Mouse (Mus musculus) mesoderm, embryonic 11.5 days (tissue): ENCODE results near the gene Gm9936.
"Not testable (repeated sequence)": the region's sequence is repeated elsewhere in the genome, so short reads cannot be mapped to it uniquely, and the experiment has no call there.

Experiments
- DNase-seq: peaks from one replicate; pipeline ENCODE4 v3.0.0-alpha.2; 2012; ENCODE audit warnings: low read depth, low spot score

The Gm9936 gene

DNA sequence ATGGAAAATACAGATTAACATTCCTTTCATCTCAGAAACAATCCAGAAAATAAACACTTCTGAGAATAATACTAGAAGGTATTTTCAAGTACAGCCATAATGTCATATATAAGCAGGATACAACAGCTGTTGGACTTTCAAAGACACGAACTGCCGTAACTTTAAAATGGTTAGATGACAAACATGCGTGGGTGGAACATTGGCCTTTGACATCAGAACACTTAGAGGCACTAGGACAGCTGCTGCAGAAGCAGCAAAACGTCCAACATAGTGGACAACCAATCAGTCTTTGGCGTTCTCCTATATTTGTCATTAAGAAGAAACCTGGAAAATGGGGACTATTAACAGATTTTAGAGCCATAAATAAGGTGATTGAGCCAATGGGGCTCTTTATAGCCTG lies 18.0 kb downstream of the Gm9936 start:
- DNase-seq = not testable (repeated sequence)

DNA sequence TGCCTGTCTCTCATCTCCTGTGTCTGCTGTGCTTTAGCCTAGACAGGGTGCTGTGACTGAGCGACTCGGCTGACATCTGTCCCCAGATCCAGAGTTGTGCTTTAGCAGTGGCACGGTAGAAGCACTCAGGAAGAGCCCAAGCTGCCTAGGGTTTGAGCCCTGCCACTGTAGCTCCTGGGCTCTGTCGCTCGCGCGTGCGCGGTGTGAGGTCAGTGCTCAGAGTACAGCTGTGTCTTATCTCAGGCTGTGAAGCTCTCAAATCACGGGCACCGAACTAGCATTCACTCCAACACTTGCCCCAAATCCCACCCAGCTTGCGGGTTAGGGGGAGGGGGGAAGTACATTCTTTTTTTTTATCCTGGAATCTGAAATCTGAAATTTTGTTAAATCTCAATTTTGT lies 21.6 kb downstream of the Gm9936 start:
- no peak for DNase-seq

DNA sequence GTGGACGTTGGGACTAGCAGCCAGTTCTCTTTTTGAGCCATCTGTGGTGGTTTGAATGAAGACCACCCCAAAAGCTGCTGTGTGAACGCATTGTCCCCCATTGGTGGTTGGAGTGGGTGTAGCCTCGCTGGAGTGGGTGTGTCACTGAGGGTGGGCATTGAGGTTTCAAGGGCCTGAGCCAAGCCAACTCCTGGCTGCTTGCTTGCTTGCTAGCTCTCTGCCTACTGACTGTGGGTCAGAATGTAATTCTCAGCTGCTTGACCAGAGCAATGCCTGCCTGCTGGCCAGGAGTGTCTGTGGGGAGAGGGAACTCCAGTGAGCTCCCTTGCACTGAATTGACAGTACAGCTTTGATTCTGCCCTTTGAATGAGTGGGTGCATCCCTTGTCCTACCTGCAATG lies 28.7 kb downstream of the Gm9936 start:
- DNase-seq = no peak

DNA sequence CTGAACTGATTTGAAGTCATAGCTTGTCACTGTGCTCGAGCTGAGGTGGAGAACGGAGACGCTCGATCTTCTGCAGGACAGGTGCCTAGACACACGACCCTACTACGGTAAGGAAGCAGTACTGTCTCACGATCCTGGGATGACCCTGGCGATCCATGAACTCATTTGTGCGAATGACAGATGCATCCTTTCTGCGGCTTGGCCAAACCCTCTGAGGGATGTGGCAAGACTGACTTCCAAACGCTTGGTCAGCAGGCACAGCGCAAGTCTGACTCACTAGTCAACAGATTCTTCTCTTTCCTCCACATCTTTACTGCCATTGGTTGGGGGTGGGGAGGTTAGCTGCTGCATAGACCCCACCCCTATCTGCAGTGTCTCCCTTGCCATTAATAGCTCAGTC lies 31.1 kb downstream of the Gm9936 start:
- no peak for DNase-seq

DNA sequence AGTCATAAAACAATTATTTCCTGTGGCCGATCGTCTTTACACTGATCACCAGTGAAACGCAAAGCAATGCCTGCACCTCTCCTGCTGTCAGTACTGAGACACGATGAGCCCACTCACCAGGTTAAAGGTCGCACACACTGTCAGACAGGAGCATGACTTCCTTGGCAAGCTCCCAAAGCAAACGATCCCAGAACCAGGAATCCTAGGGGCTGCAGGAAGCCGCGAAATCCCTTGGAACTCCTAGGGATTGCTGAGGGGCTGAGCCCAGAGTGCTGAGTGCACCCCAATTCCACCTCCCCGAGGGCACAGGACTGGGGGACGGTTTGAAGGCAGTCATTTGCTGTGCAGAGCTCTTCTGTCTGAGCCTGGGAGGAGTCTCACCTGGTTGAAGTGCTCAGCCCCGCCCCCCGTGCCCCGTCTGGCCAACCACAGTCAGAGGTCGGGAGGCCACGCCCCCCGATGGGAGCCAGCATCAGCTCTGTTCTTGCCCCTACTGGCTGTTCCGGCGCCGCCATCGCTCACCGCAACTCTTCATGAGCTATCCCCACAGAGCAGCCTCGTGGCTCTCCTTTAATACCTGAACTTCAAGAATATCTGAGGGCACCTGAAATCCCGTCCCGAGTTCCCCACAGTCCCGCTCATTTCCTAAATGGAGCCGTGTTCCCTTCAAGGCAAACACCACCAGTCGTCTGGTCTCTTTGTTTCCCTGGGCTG lies 32.3 kb downstream of the Gm9936 start:
- DNase-seq = peak; percentile 93

DNA sequence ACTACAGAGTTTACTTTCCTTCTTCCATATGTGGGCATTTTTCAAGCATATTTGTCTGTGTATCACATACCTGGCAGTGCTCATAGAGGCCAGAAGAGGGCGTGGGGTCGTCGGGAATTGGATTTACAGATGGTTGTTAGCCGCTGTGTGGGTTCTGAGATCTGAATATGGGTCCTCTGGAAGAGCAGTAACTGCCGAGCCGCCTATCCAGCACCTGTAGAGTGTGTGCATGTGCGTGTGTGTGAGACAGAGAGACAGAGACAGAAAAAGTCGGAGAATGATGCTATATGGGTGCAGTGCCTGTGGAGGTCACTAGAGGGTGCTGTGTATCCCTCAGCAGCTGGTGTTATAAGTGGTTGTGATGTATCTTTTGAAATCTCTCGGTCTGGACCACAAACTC lies 34.3 kb downstream of the Gm9936 start:
- peak; percentile 73 for DNase-seq

DNA sequence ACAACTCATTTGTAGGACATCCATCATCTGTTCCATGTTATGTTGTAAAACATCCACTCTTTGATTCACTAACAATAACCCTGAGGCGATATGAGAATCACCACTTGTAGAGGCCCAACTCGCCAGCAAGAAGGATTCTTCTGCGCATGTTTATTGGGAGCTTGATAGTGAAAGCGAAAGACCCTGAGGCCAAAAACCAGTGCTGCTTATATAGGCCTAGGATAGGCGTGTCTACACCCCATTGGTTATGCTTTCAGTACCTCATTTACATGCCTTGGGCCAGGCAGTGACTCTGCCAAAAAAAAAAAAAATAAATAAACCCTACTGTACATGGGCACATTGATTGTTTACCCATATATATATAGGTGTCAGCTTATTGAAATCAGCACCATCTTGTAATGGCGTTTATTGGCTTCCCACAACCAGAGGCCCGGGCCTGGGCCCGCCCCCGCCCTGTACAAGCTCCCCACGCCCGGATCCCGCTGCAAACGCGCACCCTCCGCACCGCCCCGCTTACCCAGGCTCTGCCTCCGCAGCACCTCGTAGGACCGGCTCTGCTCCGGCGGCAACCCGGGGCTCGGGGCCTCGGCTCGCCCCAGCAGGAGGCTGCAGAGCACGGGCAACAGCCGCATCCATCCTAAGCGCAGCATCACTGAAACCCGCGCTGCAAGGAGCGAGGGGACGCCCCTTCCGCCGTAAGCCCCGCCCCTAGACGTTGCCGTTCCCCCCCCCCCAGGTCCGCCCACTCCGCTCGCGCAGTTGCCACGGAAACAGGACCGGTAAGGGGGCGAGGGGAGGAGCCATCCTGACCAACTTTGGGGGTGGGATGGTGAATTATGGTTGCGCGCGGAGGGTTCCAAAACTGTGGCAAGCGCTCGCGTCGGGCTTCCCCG lies 35.4 kb downstream of the Gm9936 start, which contains the start of gene 1500011B03Rik:
TSS of gene 1500011B03Rik (minus strand) at position 673 of the 893 bp plus-strand sequence.
- peak; percentile 90 for DNase-seq

DNA sequence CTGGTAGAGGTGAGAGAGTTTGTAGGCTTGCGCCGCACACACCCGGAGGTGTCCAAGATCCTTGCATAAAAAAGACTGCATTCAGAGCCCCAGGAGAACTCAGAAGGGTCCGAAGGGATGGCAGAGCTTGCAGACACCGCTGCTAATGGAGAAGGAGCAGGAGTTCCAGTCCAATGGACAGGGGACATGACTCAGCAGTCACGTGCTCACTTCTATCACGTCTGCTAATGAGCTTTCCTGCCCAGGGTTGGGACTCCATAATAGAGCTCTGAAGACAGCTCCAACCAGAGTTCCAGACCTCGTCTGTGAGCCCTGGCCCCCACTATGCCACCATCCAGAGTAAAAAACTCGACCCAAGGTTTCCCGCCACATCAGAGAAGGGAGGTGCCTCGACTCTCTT lies 40.4 kb downstream of the Gm9936 start:
- DNase-seq = no peak

DNA sequence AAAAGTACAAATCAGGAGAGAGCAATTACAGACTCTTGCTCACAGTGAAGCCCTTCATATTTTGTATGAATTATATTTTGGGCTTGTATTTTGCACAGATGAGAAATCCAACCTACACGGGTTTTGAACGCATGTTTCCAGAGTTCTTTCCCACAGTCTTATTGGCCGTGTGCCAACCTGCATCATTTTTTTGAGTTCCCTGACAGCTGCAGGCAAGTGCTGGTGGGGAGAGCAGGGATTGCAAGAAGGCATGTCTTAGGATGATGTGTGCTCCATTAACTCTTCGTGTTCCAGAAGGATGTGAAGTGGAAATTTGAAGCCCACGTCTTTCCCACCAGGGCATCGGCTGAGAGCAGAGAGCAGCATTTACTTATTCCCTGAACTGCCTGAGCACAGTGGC lies 41.9 kb downstream of the Gm9936 start:
- DNase-seq = peak; percentile 34

DNA sequence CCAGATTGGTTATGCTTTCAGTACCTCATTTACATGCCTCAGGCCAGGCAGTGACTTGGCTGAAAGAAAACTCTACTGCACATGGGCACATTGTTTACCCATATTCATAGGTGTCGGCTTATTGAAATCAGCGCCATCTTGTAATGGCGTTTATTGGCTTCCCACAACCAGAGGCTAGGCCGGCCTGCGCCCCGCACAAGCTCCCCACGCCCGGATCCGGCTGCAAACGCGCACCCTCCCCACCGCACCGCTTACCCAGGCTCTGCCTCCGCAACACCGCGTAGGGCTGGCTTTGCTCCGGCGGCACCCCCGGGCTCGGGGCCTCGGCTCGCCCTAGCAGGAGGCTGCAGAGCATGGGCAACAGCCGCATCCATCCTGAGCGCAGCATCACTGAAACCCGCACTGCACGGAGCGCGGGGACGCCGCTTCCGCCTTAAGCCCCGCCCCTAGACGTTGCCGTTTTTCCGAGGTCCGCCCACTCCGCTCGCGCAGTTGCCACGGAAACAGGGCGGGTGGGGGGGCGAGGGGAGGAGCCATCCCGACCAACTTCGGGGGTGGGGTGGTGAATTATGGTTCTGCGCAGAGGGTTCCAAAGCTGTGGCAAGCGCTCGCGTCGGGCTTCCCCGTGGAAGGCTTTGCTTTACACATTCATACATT lies 44.8 kb downstream of the Gm9936 start:
- DNase-seq = peak; percentile 93

DNA sequence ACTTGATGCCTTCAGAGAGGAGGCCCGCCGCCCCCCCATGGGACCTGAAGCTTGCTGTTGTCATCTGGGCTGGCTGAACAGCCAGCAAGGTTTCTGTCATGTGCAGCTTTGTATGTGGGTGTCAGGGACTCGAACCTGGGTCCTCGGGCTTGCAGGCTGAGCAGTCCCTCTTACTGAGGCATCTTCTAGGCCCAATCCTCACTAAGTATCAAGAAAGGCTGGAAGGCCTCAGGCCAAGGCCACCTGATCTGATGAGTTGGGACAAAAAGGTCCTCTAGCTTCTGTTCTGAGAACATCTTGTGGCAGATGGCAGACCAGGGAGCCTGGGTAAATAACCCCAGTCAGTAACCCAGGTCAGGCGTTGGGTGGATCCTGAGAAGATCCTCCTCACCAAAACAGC lies 48.7 kb downstream of the Gm9936 start:
- DNase-seq = no peak

DNA sequence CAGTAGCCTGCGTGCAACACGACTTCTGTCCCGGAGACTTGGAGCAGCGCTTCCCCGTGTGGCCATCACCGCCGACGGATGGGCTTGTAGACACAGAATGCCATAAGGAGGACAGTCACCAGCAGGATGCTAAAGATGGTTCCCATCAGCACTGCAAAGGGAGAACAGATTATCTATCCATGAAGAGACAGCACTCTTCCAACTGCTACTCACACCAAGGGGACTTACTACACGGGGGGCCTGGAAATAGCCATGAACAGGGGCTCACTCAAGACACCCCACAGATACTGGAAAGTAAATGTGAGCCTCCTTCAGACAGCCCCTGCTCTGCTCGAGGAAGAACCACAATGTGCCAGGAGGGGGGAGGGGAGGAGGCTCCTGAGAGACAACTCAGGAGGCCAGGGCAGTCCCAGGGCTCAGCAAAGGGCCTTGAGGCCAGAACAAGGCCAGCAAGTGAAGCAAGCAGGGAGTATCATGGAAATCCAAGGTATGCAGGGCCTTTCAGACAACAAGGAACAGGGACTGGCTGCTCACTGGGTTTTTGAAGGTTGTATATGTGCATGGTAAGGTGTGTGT lies 49.2 kb downstream of the Gm9936 start:
- DNase-seq = no peak

DNA sequence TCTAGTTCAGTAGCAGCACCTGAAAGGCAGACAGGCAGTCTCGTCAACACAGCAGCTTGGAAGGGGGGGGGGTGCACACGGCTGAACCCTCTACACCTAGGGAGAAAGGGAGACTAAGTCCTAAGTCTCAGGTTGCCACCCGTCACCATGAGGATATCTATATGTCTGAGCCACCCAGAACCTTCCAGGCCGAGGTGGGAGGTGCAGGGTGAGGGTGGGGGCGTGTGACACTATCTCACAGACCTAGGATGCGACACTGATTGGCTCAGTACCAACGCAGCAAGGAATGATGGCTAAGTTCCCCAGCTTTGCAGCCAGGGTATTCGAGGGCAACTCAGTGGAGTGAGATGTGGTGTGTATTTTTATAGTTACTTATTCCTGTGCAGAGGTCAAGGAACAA lies 50.1 kb downstream of the Gm9936 start:
- DNase-seq = no peak

DNA sequence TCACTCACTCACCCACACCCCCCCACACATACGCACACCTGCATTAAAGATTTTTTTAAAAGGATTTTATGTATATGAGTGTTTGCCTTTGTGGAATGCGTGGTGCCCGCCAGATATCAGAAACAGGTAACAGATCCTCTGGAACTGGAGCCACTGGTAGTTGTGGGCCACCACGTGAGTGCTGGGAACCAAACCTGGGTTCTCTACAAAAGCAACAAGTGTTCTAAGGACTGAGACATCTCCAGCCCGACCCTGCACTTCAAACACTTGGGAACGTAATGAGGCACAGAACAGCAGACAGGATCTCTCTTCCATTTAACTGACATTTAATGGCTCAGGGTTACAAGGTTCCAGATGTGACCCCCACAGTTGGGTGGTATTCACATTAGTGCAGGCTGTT lies 50.6 kb downstream of the Gm9936 start:
- no peak for DNase-seq

DNA sequence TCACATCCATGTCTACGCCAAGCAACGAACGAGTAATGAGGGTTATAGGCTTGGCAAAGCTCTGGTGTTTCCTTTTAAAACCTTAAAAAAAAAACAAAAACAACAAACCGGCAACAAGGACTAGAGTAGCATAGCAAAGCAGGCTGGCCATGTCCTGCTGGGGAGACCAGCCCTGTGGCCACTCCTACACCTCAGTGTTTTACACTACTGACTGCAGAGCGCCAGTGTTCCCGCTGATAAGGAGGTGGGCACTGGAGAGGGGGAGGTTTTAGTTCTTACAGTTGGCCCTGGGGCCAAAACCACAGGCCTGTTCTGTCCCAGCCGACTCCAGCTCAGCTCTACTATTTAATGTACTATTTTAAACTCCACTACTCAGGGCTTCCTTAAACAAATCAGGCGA lies 51.0 kb downstream of the Gm9936 start:
- no peak for DNase-seq

DNA sequence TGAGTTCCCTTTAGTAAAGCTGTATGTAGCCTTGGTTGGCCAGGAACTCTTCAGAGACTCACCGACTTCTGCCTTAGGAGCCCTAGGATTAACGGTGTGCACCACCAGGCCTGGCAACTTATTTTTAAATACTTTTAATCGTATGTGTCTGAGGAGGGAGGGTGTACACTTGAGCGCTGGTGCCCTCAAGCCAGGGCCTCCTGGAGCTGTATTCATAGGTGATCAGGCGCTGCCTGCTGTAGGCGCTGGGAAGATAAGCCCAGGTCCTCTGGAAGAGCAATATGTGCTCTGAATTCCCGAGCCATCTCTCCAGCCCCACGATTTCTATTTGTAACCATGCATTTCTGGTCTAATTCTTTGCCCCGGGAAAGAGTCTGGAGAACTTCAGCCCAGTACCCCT lies 51.4 kb downstream of the Gm9936 start:
- no peak for DNase-seq

DNA sequence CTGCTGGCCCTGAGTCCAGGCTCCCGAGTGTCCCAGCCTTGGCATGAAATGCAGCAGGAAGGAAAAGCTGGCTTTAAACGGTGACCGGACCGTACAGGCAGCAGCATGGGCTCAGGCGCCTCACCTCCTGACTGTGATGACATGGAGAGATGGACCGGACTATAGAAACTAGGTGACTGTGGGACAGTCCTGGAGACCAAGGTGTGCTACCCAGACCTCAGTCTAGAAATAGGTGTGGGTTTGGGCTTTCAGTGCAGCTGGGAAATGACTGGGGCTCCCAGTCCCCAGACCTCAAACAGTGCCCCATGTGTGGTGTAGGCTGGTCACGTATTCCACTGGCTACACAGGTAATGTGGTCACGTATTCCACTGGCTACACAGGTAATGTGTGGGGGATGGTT lies 51.8 kb downstream of the Gm9936 start:
- DNase-seq = no peak
